Mouse (Mus musculus) lung, adult 2 months (tissue): Measurements from ENCODE around the gene Card11. TPM values are rescaled to one million over a fixed set of nuclear protein-coding genes. Genes with fewer than 3 reads are reported as not detected.

Experiments used
- DNase-seq: peaks from one replicate; pipeline ENCODE4 v3.0.0; 2022
- H3K4me1 ChIP-seq: fragments of 200-500 bp; 2 replicates; pipeline ENCODE4 v1.6.1; 2011; ENCODE audit warnings: low read length; ENCODE audit not compliant: control insufficient read depth, insufficient read depth
- H3K4me3 ChIP-seq: fragments of 200-500 bp; replicated peaks from 2 replicates; pipeline ENCODE3; 2011; ENCODE audit warnings: low read depth, mild to moderate bottlenecking, control low read depth, low read length; ENCODE audit errors: extremely low read depth
- CTCF ChIP-seq: fragments of 200-500 bp; IDR thresholded peaks from 2 replicates; pipeline ENCODE4 v1.5.1; 2011; ENCODE audit warnings: mild to moderate bottlenecking, low read length, control low read depth; ENCODE audit not compliant: insufficient read depth
- POLR2A ChIP-seq: fragments of 200-500 bp; IDR thresholded peaks from 2 replicates; pipeline ENCODE4 v1.6.1; 2011; ENCODE audit warnings: low read depth, mild to moderate bottlenecking, control low read depth, low read length, borderline replicate concordance; ENCODE audit errors: extremely low read depth
- WGBS: fragments of 180-500 bp; shearing (Covaris S2); methylation state at CpG from one replicate; pipeline ENCODE4 v1.1.7; 2018; 5-methylcytosine and 5-hydroxymethylcytosine counted together
- polyA plus RNA-seq: library from polyadenylated mRNA; depleted of rRNA; stranded (reverse); fragments of >200 nt; gene quantifications from 2 replicates; pipeline ENCODE4 v1.2.3, GENCODE M21; 2012

Gene Card11
- polyA plus RNA-seq, 1 experiment = 15.3 TPM

- DNase-seq = no peak
- 50% methylated on average over 6 of the region's 6 CpGs for WGBS
- no peak overlapping the region for H3K4me3 ChIP-seq
- H3K4me1 ChIP-seq = no peaks in the 10 kb centered on the region
- TF ChIP-seq POLR2A (no peak), CTCF (no peak)
These were observed 41.2 kb downstream of the Card11 start for GRCm38 (mm10) chr5:140959160-140959559.

- no peak for TF ChIP-seq CTCF
- TF ChIP-seq POLR2A = no peak
- Histone ChIP-seq H3K4me1 (no peaks in the 10 kb centered on the region), H3K4me3 (no peak overlapping the region)
- no peak for DNase-seq
- WGBS = 77% methylated on average over 4 of the region's 4 CpGs
These were observed 43.3 kb downstream of the Card11 start for GRCm38 (mm10) chr5:140957106-140957505.

- no peaks in the 10 kb centered on the region for H3K4me1 ChIP-seq
- WGBS = 89% methylated on average over 1 of the region's 1 CpGs
- TF ChIP-seq POLR2A (no peak), CTCF (no peak)
- no peak for DNase-seq
- no peak overlapping the region for H3K4me3 ChIP-seq
These were observed 44.7 kb downstream of the Card11 start for GRCm38 (mm10) chr5:140955666-140956065.

GRCm38 (mm10) chr5:140951801-140952200 lies 48.6 kb downstream of the Card11 start:
- no peak for DNase-seq
- no peaks in the 10 kb centered on the region for H3K4me1 ChIP-seq
- 78% methylated on average over 5 of the region's 5 CpGs for WGBS
- TF ChIP-seq CTCF = no peak
- no peak for TF ChIP-seq POLR2A
- H3K4me3 ChIP-seq = no peak overlapping the region

- DNase-seq = no peak
- TF ChIP-seq CTCF (no peak), POLR2A (no peak)
- H3K4me1 ChIP-seq = no peaks in the 10 kb centered on the region
- WGBS = 42% methylated on average over 10 of the region's 10 CpGs
- H3K4me3 ChIP-seq = no peak overlapping the region
These were observed 52.4 kb downstream of the Card11 start for GRCm38 (mm10) chr5:140948009-140948408.

- Histone ChIP-seq H3K4me3 (no peak overlapping the region), H3K4me1 (no peaks in the 10 kb centered on the region)
- WGBS = 78% methylated on average over 6 of the region's 6 CpGs
- TF ChIP-seq POLR2A = no peak
- TF ChIP-seq CTCF = no peak
- DNase-seq = no peak
These were observed 54.3 kb downstream of the Card11 start for GRCm38 (mm10) chr5:140946034-140946433.

GRCm38 (mm10) chr5:140944382-140945125 lies 55.8 kb downstream of the Card11 start:
- Histone ChIP-seq H3K4me1 (no peaks in the 10 kb centered on the region), H3K4me3 (no peak overlapping the region)
- 62% methylated on average over 18 of the region's 18 CpGs for WGBS
- TF ChIP-seq CTCF (no peak), POLR2A (no peak)
- DNase-seq = no peak

- H3K4me1 ChIP-seq = no peaks in the 10 kb centered on the region
- no peak for DNase-seq
- H3K4me3 ChIP-seq = no peak overlapping the region
- 70% methylated on average over 14 of the region's 14 CpGs for WGBS
- no peak for TF ChIP-seq POLR2A
- TF ChIP-seq CTCF = no peak
These were observed 59.4 kb downstream of the Card11 start for GRCm38 (mm10) chr5:140940923-140941491.

- DNase-seq = no peak
- TF ChIP-seq POLR2A (no peak), CTCF (no peak)
- WGBS = 71% methylated on average over 5 of the region's 5 CpGs
- Histone ChIP-seq H3K4me1 (no peaks in the 10 kb centered on the region), H3K4me3 (no peak overlapping the region)
These were observed 60.0 kb downstream of the Card11 start for GRCm38 (mm10) chr5:140940257-140940922.
